Mouse (Mus musculus): ENCODE measurements at regions not wholly inside any gene's neighbourhood (a gene's known extent, or its start where the extent isn't known, plus 50 kb on each side); places are given as distances from the start of the nearest gene placed in this dataset.

DNA sequence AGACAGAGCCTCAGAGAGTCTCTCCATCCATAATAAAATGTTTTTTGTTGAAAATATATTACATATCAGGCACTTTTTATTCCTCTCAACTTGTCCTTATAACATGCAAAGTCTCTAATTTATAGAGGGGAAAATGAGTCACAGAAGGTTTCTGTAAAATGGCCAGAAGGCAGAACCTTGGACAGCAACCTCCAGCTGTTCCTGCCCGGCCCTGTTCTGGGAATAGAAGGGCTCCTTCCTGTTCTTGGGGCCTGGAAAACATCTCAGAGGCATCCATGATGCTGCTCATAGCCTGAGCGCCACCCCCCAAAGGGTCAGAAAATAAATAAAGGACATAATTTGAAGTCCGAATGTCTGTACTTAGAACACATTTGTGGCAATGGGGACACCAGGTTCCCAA lies 188.7 kb downstream of the Abhd5 start:
- no peak for DNase-seq (ENCODE audit: low read depth, low spot score)
- 29% methylated on average over 3 of the region's 3 CpGs for WGBS

- no peak for DNase-seq (ENCODE audit: low read depth, low spot score)
- 86% methylated on average over 9 of the region's 9 CpGs for WGBS
Observed at GRCm38 (mm10) chr9:122556051-122556450, 191.1 kb upstream of the Topaz1 start.

DNA sequence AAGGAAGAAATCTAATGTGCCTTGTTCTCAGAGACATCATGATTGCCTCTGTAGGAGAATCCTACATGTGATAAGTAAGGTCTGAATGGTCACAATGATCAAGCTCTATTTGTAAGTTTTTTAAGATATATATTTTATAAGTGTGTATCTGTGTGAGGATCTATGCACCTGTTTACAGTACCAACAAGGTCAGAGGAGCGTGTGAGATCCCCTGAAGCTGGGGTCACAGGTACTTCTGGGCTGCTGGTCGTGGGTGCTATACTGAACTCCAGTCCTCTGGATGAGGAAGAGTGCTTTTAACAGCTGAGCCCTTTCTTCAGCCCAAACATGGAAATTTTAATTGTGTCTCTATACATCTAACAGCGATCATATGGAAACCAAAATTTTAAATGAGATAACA lies 181.1 kb upstream of the Topaz1 start:
- no peak for DNase-seq (ENCODE audit: low read depth, low spot score)
- 69% methylated on average over 3 of the region's 3 CpGs for WGBS

GRCm38 (mm10) chr9:122568691-122569441 lies 178.3 kb upstream of the Topaz1 start:
- WGBS = 2% methylated on average over 68 of the region's 68 CpGs
- DNase-seq (ENCODE audit: low read depth, low spot score) = no peak

DNA sequence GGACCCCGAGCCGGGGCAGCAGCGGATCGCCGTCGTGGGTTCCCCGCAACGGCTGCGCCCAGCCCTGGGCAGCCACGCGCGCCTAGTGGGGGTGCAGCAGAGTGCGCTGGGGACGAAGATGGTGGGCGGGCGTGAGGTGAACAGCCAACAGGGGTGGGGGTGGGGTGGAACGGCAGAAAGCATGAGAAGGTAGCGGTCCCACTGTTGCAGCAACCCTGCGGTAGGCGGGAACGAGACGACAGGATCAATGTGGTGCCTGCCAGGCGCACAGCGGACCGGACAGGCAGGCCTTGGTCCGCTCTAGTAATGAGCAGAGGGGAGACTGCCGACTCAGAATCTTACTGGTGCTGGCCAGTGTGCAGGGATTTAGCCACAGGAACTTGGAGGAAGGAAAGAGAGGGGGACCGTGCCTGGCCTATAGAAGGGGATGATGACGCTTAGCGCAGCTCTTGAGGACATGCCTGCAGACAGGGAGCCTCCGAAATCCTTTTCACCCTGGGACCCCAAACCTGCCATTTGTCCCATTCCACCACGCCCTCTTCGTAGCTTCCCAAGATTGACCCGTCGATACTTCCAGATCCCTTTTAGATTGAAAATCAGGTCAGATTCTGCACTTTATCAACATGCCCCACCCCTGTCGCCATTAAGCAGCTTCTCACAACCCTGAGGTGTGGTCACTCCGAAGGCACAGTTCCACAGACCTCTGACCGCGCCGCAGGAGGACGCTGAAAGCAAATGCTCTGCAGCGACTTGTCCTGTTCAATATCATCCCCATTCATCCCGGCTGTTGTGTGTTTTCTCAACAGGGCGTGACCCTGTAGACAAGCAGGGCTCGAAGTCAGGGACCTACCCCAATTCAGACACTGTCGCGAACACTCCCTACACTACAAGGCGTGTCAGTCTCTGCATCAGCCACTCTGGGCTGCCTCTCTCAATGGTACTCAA lies 177.4 kb upstream of the Topaz1 start:
- WGBS = 3% methylated on average over 48 of the region's 48 CpGs

DNA sequence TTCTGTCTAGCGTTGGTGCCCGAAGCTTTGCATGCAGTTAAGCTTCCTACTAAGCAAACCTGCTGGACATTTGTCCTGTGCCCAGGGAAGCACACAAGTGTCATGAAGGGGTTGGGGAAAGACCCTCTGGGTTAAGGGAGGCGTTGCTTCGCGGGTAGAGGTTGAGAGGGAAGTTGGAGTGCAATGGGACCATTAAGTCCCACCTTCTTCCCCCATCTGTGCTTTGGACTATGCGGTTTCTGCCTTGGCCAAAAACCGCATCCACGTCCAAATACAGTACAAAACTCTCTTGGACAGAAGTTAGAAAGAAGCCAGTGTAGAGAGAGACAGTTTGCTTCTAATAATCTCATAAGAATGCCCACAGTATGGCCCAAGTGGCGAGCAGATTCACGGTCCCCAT lies 176.1 kb upstream of the Topaz1 start:
- no peak for DNase-seq (ENCODE audit: low read depth, low spot score)
- WGBS = 6% methylated on average over 10 of the region's 10 CpGs

More for the DNA sequence above, 177.4 kb upstream of the Topaz1 start:
- no peak for DNase-seq (ENCODE audit: low read depth, low spot score)

GRCm38 (mm10) chr9:122571402-122572059 lies 175.6 kb upstream of the Topaz1 start:
- 2% methylated on average over 37 of the region's 37 CpGs for whole genome bisulfite sequencing
- no peak for DNase-seq (ENCODE audit: low read depth, low spot score)

DNA sequence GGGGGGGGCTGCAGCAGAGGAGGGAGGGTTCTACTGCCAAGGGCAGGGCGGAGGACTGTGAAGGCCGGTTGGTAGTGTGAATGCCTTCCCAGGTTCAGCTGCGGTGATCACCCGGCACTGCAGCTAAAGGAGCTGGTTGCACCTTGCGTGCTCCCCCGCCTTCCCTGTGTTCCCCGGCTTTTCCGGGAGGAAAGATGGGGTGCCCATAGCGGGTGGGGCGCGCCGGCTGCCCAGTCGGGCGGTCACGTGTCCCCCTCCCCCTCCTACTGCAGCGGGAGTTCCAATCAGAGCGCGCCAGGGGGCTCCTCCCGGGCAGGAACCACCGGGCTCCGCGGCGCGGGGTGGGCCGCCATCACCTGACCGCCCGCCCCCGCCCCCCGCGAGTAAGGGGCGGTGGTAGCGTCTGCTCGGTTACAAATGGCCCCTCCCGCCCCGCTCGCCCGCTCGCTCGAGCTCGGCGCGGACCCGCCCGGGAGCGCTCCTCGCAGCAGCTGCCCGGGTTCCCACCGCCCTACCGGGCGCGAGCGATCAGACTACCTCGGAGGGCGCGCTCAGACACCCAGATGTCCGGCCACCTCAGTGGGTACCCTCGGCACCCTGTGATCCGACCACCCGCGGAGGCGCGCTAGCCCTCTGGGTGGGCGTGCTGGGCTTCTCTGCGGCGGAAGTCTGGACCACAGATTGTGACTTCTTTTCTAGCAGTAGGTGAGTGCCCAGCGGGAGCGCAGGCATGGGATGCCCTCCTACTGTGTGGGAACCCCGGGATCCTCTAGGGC lies 174.9 kb upstream of the Topaz1 start:
- WGBS = 2% methylated on average over 65 of the region's 68 CpGs
- no peak for DNase-seq (ENCODE audit: low read depth, low spot score)

- DNase-seq (ENCODE audit: low read depth, low spot score) = no peak
- 5% methylated on average over 13 of the region's 13 CpGs for WGBS
Observed at GRCm38 (mm10) chr9:122572836-122573267, 174.3 kb upstream of the Topaz1 start.

DNA sequence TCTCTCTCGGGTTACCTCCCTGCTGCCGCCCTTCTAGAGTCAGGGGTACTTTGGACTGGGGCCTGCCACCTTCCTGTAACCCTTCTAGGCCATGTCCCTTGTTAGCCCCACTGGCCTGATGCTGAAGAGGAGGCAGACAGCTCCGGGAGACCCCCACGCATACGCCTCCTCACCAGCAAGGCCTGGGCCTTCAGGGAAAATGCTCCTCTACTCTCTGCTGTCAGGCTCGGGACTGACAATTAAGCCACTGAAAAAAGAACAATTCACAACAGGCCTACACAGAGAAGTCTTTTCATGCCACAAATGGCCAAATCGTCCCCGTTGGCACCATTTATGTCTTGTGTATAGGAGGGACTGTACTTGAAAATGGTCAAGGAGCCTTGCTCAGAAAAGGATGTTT lies 161.9 kb upstream of the Topaz1 start:
- DNase-seq (ENCODE audit: low read depth, low spot score) = no peak
- WGBS = 79% methylated on average over 8 of the region's 8 CpGs

- no peak for DNase-seq (ENCODE audit: low read depth, low spot score)
- WGBS = 67% methylated on average over 6 of the region's 6 CpGs
Observed at GRCm38 (mm10) chr9:122586421-122586820, 160.7 kb upstream of the Topaz1 start.

DNA sequence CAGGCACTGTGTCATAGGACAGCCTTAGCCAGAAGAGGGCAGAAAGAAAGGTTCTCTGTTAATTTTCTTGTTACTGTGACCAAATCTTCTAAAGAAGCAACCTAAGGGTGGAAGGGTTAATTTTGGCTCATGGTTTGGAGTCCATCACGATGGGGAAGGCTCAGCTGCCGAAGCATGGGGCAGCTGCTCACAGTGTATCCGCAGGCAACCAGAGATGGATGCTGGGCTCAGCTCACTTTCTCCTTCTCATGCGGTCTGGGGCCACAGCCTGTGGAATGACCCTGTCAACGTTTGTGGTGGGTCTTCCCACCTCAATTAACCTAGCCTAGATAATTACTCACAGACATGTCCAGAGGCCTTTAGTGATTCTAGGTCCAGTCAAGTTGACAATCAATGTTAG lies 160.2 kb upstream of the Topaz1 start:
- WGBS = 55% methylated on average over 5 of the region's 5 CpGs
- no peak for DNase-seq (ENCODE audit: low read depth, low spot score)

DNA sequence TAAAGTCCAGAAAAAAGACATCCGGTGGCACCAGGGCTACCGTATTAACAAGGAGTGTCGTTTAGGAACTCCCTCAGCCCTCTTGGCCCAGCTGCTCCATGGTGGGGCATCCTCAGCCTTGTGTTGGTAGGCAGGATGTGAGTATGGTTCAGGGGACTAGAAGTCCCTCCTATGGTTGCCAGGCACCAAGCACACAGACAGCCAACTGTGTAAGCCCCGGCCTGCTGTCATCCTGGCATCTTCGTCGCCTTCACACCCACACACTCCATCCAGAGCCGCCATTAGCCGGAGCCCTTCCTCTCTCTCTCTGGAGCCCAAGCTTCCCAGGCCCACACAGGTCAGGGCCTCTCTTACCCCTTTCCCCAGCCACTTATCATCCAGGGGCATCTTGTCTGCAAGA lies 158.9 kb upstream of the Topaz1 start:
- DNase-seq (ENCODE audit: low read depth, low spot score) = no peak
- WGBS = 85% methylated on average over 8 of the region's 8 CpGs

DNA sequence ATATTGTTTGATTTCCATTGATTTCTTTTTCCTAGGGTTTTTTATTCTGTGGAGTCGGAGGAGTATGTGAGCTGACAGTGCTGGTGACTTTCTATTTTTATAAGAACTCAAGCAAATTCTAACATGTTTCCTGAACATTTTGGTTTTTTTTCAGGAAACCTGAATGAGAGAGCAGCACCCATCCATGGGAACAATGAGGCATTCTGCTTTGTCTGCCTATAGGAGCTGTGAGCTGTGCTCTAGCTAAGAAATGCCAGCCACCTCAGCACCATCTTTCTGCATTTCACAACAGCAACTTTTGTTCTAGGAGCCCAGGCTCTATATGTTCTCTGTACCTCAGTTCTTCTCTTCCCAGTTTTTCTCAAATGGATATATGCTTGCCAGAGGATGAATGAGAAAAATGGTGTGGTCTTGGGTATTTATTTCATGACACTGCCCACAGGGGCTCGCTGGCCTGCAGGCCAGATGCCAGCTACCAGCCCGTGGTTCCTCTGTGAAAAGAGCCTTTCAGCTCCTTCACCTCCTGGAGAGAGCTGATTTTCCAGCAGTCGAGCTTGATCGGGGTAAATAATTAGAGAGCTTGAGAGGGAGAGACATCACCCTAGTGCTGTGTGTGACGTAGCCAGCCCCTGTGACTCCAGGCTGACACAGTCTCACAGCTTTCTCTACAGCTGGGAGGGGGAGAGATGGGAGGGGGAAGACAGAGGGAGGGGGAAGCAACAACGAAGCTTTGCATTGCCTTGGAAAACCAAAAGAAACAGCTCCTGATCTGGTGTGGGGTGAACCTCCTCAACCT lies 154.1 kb upstream of the Topaz1 start:
- whole genome bisulfite sequencing = 19% methylated on average over 7 of the region's 7 CpGs
- no peak for DNase-seq (ENCODE audit: low read depth, low spot score)

DNA sequence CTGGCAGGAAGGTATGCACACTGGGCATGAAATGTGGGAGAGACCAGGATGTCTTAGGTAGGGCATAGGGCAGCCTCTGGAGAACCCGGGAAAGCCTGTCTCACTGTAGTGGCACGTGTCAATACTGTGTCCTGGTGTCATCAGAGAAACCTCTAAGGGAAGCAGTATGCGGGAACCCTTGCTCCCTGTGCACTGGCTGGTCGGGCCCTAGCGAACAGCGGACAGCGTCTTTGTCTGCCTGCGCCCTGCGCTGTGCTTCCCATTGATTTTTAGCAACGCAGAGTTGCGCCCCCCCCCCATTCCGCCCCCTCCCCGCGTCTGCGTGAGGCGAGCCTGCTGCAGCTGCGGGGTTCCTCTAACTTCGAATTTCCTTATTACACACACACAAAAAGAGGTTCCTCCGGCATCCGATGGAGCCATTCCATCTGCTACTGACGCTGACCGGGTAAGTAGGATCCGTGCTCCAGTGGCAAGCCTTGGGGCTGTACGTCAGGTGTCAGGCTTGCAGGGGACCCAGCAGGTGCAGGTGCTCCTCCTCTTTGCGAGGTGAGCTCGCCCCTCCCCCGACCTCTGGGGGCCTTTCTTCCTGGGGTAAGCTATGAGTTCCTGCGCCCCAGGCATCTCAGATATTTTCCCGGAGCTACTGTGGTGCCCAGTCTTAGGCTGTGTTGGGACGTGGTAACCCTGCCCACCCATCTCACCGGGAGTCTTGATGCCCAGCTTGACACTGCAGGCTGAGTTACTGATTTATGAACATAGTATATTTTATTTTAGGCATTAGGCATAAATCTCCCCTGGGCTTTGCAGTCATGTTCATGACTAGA lies 151.8 kb upstream of the Topaz1 start:
- no peak for DNase-seq (ENCODE audit: low read depth, low spot score)
- 4% methylated on average over 31 of the region's 31 CpGs for WGBS

DNA sequence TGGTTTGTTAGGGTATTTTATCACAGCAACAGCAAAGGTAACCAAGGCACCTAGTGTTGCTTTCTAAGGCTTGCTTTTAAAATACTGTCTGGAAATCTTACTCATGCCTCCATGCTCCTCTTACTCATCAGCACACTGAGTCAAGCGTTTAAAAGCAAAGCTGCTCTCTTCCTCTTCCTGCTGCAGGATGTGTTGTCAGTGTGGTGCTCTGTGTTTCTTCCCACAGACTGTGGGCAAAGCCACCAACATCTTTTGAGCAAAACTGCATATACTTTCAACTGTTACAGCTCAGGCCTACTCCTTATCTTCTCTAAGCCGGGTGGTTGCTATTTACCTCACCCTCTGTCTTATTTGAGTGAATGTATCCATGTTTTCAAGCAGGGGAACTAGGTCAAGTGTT lies 144.0 kb upstream of the Topaz1 start:
- 63% methylated on average over 2 of the region's 2 CpGs for WGBS
- no peak for DNase-seq (ENCODE audit: low read depth, low spot score)

GRCm38 (mm10) chr9:122609616-122610015 lies 137.5 kb upstream of the Topaz1 start:
- no peak for DNase-seq (ENCODE audit: low read depth, low spot score)
- 83% methylated on average over 5 of the region's 5 CpGs for WGBS

- WGBS = 88% methylated on average over 10 of the region's 10 CpGs
- DNase-seq (ENCODE audit: low read depth, low spot score) = no peak
Observed at GRCm38 (mm10) chr9:122610918-122611317, 136.2 kb upstream of the Topaz1 start.
